Mouse (Mus musculus): Measurements from ENCODE around the gene B4gat1.

GRCm38 (mm10) chr19:5037678-5038571, 701 bp upstream of the B4gat1 start:
- TF ChIP-seq POLR2A (IDR thresholded peaks at IDR 0.05; ENCODE audit: borderline replicate concordance, extremely low read depth, low read depth, low read length) = no peak
- no peak for TF ChIP-seq CTCF (IDR thresholded peaks at IDR 0.05; ENCODE audit: insufficient read depth, low read length)

All from lung, adult 2 months (tissue).